Mouse (Mus musculus) C2C12 (cell line): Measurements from ENCODE around the gene Zfp296.

Experiments used
- CTCF ChIP-seq: IDR thresholded peaks from one replicate; pipeline ENCODE4 v1.5.1; 2011; ENCODE audit not compliant: control insufficient read depth, insufficient read depth, insufficient read length
- MAX ChIP-seq: IDR thresholded peaks from one replicate; pipeline ENCODE4 v1.6.1; 2011; ENCODE audit warnings: mild to moderate bottlenecking, control low read depth
- MYOD1 ChIP-seq: IDR thresholded peaks from one replicate; pipeline ENCODE4 v1.6.1; 2011; ENCODE audit warnings: low read depth; ENCODE audit not compliant: control insufficient read depth, insufficient read length
- MYOG ChIP-seq: IDR thresholded peaks from one replicate; pipeline ENCODE4 v1.6.1; 2011; ENCODE audit not compliant: control insufficient read depth, insufficient read length; ENCODE audit errors: extremely low read depth
- USF1 ChIP-seq: IDR thresholded peaks from one replicate; pipeline ENCODE4 v1.6.1; 2011; ENCODE audit warnings: low read depth, mild to moderate bottlenecking, control low read depth, moderate library complexity

- no peak for TF ChIP-seq CTCF
- no peak for TF ChIP-seq MYOG
- TF ChIP-seq USF1, result no peak
- no peak for TF ChIP-seq MAX
- TF ChIP-seq MYOD1, result no peak
These were observed 51.1 kb downstream of the Zfp296 start for GRCm38 (mm10) chr7:19628192-19628535.
